Mouse (Mus musculus): ENCODE data around the gene Scap. TPM values are rescaled to one million over a fixed set of nuclear protein-coding genes. Genes with fewer than 3 reads are reported as not detected.
"Not testable (repeated sequence)": the region's sequence is repeated elsewhere in the genome, so short reads cannot be mapped to it uniquely, and the experiment has no call there.

Scap gene
- polyA plus RNA-seq, 1 experiment = 41.2 TPM

DNA sequence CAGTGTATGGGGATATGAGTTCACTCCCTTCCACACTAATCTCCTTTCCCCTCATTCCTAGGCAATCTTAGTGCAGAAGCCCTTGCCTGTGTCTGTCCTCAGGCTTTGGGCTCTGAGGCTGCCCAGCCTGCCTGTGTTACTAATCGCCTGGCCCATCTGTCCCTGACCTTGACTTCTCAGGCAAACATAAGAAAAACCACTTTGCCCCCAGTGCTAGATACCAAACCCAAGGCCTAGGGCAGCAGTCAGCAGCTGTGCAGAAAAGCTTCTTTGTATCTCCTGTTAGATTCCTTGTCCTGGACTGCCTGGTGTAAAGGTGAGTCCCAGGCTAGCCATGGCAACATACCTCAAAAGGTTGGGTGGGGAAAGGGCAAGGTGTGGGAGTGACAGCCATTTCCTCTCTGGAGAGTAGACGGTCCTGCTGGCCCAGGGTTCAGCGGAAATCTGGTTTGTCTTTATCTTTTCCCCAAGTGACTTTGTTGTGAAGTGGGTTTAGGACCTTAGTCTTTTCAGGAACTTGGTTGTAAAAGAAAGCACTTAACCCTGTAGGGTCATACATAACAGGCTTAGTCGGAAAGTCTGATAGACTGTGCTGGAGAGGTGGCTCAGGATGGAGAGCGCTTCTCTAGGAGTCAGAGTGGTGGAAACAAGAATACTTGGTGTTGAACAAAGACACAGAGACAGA lies 4.0 kb upstream of the Scap start:
- Histone ChIP-seq H3K4me1 (ENCODE audit: control insufficient read depth, insufficient read depth, low read length) (no peaks in the 10 kb centered on the region), H3K4me3 (ENCODE audit: insufficient read depth, low read length) (no peak overlapping the region), H3K27ac (ENCODE audit: insufficient read depth, low read length) (no peak overlapping the region)
- TF ChIP-seq POLR2A (IDR thresholded peaks at IDR 0.05; ENCODE audit: low read depth, low read length) (no peak), CTCF (IDR thresholded peaks at IDR 0.05; ENCODE audit: borderline replicate concordance, insufficient read depth, low read length) (no peak)

DNA sequence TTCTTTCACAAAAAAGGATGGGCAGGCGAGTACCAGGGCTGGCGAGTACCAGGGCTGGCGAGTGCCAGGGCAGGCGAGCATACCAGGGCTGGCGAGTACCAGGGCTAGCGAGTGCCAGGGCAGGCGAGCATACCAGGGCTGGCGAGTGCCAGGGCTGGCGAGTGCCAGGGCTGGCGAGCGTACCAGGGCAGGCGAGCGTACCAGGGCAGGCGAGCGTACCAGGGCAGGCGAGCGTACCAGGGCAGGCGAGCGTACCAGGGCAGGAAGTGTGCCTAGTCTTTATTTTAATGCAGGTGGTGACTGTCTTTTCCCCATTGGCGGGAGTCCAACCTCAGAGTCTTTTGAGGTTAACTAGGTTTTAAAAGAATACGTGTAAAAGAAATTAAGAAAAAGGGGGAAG lies 3.4 kb upstream of the Scap start:
- TF ChIP-seq CTCF (IDR thresholded peaks at IDR 0.05; ENCODE audit: borderline replicate concordance, insufficient read depth, low read length) (no peak), POLR2A (IDR thresholded peaks at IDR 0.05; ENCODE audit: low read depth, low read length) (no peak)
- Histone ChIP-seq H3K27ac (ENCODE audit: insufficient read depth, low read length) (no peak overlapping the region), H3K4me1 (ENCODE audit: control insufficient read depth, insufficient read depth, low read length) (0 out of 2 replicates have a peak, but pooled peaks cover 2% of the 10 kb centered on the region), H3K4me3 (ENCODE audit: insufficient read depth, low read length) (no peak overlapping the region)

DNA sequence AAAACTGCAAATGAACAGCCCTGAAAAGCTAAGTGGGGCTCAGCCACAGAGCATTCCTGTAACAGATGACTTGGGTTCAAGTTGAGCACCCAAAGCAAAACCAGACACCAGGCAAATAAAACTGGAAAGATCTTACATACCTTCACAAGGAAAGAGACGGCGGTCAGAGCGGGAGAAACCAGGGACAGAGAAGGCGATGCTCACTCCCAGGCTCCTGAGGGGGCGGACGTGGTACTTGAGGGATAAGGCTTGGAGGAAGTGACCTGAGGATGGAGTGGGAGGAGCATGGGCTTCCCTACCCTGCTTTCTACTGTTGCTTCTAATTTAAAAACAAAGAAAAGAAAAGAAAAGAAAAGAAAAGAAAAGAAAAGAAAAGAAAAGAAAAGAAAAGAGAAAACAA lies 2.7 kb upstream of the Scap start:
- Histone ChIP-seq H3K27ac (ENCODE audit: insufficient read depth, low read length) (no peak overlapping the region), H3K4me3 (ENCODE audit: insufficient read depth, low read length) (no peak overlapping the region), H3K4me1 (ENCODE audit: control insufficient read depth, insufficient read depth, low read length) (peaks cover 2% of the 10 kb centered on the region; the same call in 1 of the 2 replicates)
- TF ChIP-seq POLR2A (IDR thresholded peaks at IDR 0.05; ENCODE audit: low read depth, low read length) = no peak
- no peak for TF ChIP-seq CTCF (IDR thresholded peaks at IDR 0.05; ENCODE audit: borderline replicate concordance, insufficient read depth, low read length)

DNA sequence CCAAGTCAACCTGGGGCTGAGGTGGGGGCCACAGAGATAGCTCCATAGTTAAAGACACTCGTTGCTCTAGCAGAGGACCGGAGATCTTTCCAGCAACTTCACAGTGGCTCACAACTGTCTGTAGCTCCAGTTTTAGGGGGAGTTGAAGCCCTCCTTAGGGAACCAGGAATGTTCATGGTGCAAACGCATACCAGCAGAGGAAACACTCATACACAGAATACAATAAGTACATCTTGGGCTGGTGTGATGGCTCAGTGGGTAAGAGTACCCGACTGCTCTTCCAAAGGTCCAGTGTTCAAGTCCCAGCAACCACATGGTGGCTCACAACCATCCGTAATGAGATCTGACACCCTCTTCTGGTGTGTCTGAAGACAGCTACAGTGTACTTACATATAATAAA lies 2.2 kb upstream of the Scap start:
- H3K27ac ChIP-seq (ENCODE audit: insufficient read depth, low read length); H3K4me1 ChIP-seq (ENCODE audit: control insufficient read depth, insufficient read depth, low read length); H3K4me3 ChIP-seq (ENCODE audit: insufficient read depth, low read length): not testable (repeated sequence)

DNA sequence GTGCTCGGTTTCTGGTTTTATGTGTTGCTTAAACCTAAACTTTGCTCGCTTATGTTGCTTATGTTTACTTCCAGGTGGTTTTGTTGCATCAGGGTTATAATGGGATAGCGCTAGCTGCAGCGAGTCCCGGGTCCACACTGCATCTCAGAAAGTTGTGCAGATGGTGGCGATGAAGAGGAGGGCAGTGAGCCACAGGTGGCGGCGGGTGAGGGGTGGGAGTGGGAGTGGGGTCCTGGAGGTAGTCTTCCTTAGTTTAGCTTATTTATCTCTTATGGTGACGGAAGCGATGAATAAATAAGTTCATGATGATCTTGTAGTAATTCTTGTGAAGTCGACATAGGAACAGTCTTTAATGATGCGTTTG lies 790 bp downstream of the Scap start:
- no peak for TF ChIP-seq CTCF (IDR thresholded peaks at IDR 0.05; ENCODE audit: borderline replicate concordance, insufficient read depth, low read length)
- TF ChIP-seq POLR2A (IDR thresholded peaks at IDR 0.05; ENCODE audit: low read depth, low read length) = no peak
- no peak overlapping the region for H3K27ac ChIP-seq (ENCODE audit: insufficient read depth, low read length)
- H3K4me1 ChIP-seq (ENCODE audit: control insufficient read depth, insufficient read depth, low read length) = peaks cover 7% of the 10 kb centered on the region
- H3K4me3 ChIP-seq (ENCODE audit: insufficient read depth, low read length) = peak overlapping the region; percentile 83

DNA sequence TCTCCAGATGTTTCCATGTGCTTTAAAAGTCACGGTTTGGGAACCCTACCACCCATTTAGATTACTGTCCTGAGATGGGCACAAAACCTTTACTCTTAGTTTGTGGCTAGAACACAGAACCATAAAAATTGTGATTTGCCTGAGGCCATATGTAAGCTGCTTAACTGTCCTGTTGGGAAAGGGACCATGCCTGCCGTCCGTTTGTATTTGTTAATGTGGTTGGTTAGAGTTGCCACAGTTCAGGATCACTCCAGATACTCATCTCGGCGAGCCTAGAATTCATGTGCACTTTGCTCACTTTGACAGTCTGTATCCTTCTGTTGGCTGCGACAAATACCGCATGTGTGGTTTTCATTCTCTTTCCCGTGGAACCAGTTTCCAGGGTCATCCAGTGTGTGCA lies 1.8 kb downstream of the Scap start:
- no peak overlapping the region for H3K27ac ChIP-seq (ENCODE audit: insufficient read depth, low read length)
- no peak overlapping the region for H3K4me3 ChIP-seq (ENCODE audit: insufficient read depth, low read length)
- TF ChIP-seq POLR2A (IDR thresholded peaks at IDR 0.05; ENCODE audit: low read depth, low read length) (no peak), CTCF (IDR thresholded peaks at IDR 0.05; ENCODE audit: borderline replicate concordance, insufficient read depth, low read length) (no peak)
- H3K4me1 ChIP-seq (ENCODE audit: control insufficient read depth, insufficient read depth, low read length) = peaks cover 7% of the 10 kb centered on the region

DNA sequence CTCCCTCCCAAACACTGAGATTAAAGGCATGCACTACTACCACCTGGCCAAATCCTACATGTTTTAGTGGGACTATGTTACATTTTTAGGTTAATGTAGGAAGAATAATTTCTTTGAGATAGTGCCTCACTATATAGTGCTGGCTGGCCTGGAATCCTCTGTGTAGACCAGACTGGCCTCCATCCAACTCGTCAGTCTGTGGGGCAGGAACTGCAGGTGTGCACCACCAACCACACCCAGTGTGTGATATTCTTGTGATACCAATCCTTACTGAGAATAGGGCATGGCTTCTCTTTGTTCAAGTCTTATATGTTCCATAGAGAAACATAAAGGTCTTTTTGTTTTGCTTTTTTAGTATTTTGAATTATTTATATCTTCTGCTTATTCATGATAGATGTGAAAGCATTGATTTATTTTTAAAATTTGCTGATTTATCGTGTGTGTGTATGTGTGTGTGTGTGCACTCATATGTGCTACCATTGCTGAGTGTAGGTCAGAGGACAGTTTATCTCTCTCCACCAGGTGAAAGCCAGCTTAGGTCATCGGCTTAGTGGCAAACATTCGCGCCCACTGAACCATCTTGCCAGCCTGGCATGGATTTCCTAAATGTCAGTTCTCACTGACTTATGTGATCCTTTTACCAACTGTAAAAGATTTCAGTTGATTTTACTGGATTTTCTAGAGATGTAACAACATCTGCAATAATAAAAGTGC lies 7.1 kb downstream of the Scap start:
- Histone ChIP-seq H3K27ac (ENCODE audit: insufficient read depth, low read length) (no peak overlapping the region), H3K4me1 (ENCODE audit: control insufficient read depth, insufficient read depth, low read length) (peaks cover 8% of the 10 kb centered on the region; the same call in 1 of the 2 replicates), H3K4me3 (ENCODE audit: insufficient read depth, low read length) (no peak overlapping the region)
- TF ChIP-seq POLR2A (IDR thresholded peaks at IDR 0.05; ENCODE audit: low read depth, low read length) = no peak
- TF ChIP-seq CTCF (IDR thresholded peaks at IDR 0.05; ENCODE audit: borderline replicate concordance, insufficient read depth, low read length) = no peak

DNA sequence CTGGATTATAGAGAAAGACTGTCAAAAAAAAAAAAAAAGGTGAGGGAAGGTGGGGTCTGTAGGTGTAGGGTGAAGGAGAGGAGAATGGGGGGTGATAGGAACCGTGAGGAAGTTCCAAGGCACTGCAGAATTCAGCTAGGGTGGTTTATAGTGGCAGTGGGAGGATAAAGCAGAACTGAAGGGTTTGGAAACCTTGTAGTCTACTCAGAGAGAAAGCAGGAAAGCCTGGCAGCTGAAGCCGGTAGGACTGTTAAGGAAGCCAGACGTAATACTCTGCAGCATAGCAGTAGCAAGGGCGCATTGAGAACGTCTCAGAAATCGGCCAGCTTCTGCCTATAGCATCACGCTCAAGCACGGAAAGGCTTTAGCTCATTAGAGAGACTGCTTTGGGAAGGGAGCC lies 8.9 kb downstream of the Scap start:
- no peak overlapping the region for H3K27ac ChIP-seq (ENCODE audit: insufficient read depth, low read length)
- H3K4me3 ChIP-seq (ENCODE audit: insufficient read depth, low read length) = no peak overlapping the region
- peaks cover 8% of the 10 kb centered on the region; the same call in 1 of the 2 replicates for H3K4me1 ChIP-seq (ENCODE audit: control insufficient read depth, insufficient read depth, low read length)
- TF ChIP-seq POLR2A (IDR thresholded peaks at IDR 0.05; ENCODE audit: low read depth, low read length) = no peak
- TF ChIP-seq CTCF (IDR thresholded peaks at IDR 0.05; ENCODE audit: borderline replicate concordance, insufficient read depth, low read length) = no peak

DNA sequence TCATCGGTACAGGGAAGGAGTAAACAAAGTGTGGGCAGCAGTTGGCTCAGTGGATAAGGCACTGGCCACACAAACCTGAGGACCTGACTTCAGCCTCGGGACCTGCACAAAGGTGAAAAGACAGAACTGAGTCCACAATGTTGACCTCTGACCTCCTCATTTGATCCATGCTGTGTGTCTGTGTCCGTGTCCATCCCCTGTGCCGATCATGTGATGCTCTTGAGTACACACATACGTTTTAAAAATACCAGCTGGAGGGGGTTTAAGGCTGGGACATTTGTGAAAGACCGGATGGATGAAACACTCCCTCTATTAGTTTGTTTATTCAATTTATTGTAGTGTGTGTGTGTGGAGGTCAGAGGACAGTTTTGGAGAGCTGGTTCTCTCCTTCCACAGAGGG lies 10.7 kb downstream of the Scap start:
- Histone ChIP-seq H3K27ac (ENCODE audit: insufficient read depth, low read length) (no peak overlapping the region), H3K4me3 (ENCODE audit: insufficient read depth, low read length) (no peak overlapping the region), H3K4me1 (ENCODE audit: control insufficient read depth, insufficient read depth, low read length) (0 out of 2 replicates have a peak, but pooled peaks cover 3% of the 10 kb centered on the region)
- TF ChIP-seq POLR2A (IDR thresholded peaks at IDR 0.05; ENCODE audit: low read depth, low read length) (no peak), CTCF (IDR thresholded peaks at IDR 0.05; ENCODE audit: borderline replicate concordance, insufficient read depth, low read length) (no peak)

DNA sequence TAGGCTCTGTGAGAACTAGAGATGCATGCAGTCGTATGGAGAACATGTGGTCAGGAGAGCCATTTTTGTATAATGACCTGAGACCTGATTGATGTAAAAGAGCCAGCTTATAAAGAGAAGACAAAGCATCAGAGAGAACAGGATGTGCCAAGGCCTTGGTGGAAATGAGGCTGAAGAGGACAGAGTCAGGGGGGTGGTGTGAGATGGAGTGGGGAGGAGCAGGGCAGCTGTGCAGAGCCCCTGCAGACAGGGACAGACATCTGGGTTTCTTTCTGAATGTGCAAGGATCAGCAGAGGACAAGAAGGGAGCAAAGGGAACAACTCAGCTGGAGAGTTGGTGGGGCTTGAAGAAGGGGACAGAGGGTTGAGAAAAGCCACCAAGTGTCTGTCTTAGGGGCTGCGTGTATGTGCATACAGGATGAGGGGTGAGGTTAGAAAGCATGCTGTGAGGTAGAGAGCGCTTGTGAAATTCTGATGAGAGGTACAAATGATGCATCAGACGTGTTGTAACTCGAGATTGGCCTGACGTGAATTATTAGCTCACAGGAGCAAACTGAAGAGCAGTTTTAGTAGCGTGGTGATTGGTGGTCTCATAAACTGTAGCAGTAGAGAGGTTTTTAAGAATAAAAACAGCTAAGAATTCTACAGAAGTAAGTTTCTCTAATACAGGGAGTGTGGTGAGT lies 12.1 kb downstream of the Scap start:
- Histone ChIP-seq H3K4me1 (ENCODE audit: control insufficient read depth, insufficient read depth, low read length) (0 out of 2 replicates have a peak, but pooled peaks cover 3% of the 10 kb centered on the region), H3K4me3 (ENCODE audit: insufficient read depth, low read length) (no peak overlapping the region), H3K27ac (ENCODE audit: insufficient read depth, low read length) (peak overlapping the region; percentile 89; the same call in 1 of the 2 replicates)
- TF ChIP-seq POLR2A (IDR thresholded peaks at IDR 0.05; ENCODE audit: low read depth, low read length) (no peak), CTCF (IDR thresholded peaks at IDR 0.05; ENCODE audit: borderline replicate concordance, insufficient read depth, low read length) (no peak)

Measured in embryonic fibroblast, embryonic 13.5 days (primary cell).